Mouse (Mus musculus): ENCODE data around the gene Zhx3. TPM values are rescaled to one million over a fixed set of nuclear protein-coding genes. Genes with fewer than 3 reads are reported as not detected.
A peak's percentile ranks its signal among the peaks of the same experiment; 100 is the strongest.

Zhx3 gene
- polyA plus RNA-seq, 1 experiment from 2014 or later: 17.9 TPM

DNA sequence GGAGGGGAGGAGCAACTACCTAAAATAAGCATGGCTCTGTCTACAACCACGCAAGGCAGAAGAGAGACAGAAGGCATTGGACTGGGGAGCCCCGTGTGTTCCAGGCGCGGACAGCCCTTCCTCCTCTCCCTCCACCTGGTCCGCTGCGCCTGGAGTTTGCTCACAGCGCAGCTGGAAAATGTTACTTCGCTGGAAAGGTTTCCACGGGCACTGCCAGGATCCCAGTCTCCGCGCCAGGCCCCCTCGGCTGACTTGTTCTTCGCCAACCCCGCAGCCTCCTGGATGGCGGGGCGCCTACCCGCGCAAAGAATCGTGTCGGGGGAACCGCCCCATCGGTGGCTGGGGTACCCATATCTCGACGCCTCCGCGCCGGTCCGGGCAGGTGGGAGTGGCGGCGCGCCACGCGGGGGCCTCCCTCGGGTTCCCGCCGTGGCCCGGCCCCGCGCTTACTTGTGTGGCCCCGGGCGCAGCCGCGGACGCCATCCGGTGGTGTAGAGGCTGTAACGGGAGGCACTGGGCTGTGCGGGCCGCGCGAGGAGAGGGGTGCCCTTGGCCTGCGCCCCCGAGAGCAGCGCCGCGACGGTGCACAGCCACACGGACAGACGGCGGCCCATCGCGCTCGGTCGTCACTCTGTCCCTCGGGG, 38.9 kb upstream of the Zhx3 start:
- 2% methylated on average over 63 of the region's 64 CpGs for WGBS
- Histone ChIP-seq H3K4me1 (replicated peaks; ENCODE audit: control insufficient read depth, insufficient read depth, low read length) (peaks cover 7% of the 10 kb centered on the region; the same call in 1 of the 2 replicates), H3K9me3 (ENCODE audit: control insufficient read depth, low read length) (no peaks in the 10 kb centered on the region), H3K9ac (peak overlapping the region; percentile 45), H3K4me3 (replicated peaks; ENCODE audit: low read length) (peak overlapping the region; percentile 46), H3K27me3 (ENCODE audit: control insufficient read depth, insufficient read depth, low read length) (peaks cover 51% of the 10 kb centered on the region), H3K27ac (no peak overlapping the region), H3K36me3 (replicated peaks; ENCODE audit: control insufficient read depth, insufficient read depth) (no peaks in the 10 kb centered on the region), H3K4me2 (replicated peaks) (peak overlapping the region; percentile 73)
- peak; percentile 10; the same call in 1 of the 2 replicates for ATAC-seq (ENCODE audit: low FRiP score)
- DNase-seq (ENCODE audit: low spot score): no peak

DNA sequence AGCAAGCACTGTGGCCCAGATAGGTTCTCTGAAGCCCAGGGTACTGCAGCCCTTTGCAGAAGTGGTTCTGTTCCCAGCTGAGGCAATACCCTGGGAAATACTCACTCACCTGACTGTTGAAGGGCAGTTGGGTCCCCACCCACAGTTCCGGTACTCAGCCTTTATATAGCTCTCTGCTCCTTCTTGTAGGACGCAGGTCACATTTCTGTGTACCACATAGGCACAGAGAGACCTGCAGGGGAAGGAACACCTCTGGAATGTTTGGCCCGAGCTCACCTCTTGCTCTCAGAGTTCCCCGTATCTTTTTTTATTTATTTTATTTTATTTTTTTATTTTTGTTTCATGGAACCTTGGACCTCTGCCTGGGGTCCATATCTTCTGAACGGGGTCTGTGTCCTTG, 37.8 kb upstream of the Zhx3 start:
- no peak overlapping the region for H3K4me3 ChIP-seq (replicated peaks; ENCODE audit: low read length)
- no peak overlapping the region for H3K9ac ChIP-seq

DNA sequence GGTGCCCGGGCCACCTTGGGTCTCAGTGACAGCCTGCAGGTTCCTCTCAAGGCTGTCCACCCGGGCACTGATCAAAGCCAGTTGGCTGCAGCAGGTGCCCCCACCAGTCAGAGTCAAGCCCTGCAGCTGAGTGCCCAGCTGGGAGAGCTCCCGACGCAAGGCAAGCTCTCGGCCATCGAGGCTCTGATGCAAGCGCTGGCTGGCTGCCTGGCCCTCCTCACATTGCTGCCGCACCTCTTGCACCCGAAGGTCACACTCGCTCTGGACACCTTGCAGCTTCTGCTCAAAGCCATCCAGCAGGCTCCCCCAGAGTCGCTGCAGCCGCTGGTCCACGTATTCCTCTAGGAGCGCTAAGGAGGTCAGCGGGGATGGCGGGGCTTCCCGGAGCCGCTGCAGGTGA, 35.8 kb upstream of the Zhx3 start:
- ATAC-seq (ENCODE audit: low FRiP score) (no peak), DNase-seq (ENCODE audit: low spot score) (no peak)
- Histone ChIP-seq H3K27me3 (ENCODE audit: control insufficient read depth, insufficient read depth, low read length) (peaks cover 40% of the 10 kb centered on the region), H3K4me3 (replicated peaks; ENCODE audit: low read length) (no peak overlapping the region), H3K36me3 (replicated peaks; ENCODE audit: control insufficient read depth, insufficient read depth) (no peaks in the 10 kb centered on the region), H3K9me3 (ENCODE audit: control insufficient read depth, low read length) (no peaks in the 10 kb centered on the region), H3K4me2 (replicated peaks) (no peak overlapping the region), H3K27ac (no peak overlapping the region), H3K4me1 (replicated peaks; ENCODE audit: control insufficient read depth, insufficient read depth, low read length) (peaks cover 4% of the 10 kb centered on the region; the same call in 1 of the 2 replicates), H3K9ac (no peak overlapping the region)
- WGBS: 62% methylated on average over 18 of the region's 18 CpGs

More for the DNA sequence above, 37.8 kb upstream of the Zhx3 start:
- Histone ChIP-seq H3K36me3 (replicated peaks; ENCODE audit: control insufficient read depth, insufficient read depth) (no peaks in the 10 kb centered on the region), H3K27ac (no peak overlapping the region), H3K9me3 (ENCODE audit: control insufficient read depth, low read length) (no peaks in the 10 kb centered on the region), H3K27me3 (ENCODE audit: control insufficient read depth, insufficient read depth, low read length) (peaks cover 51% of the 10 kb centered on the region), H3K4me2 (replicated peaks) (no peak overlapping the region), H3K4me1 (replicated peaks; ENCODE audit: control insufficient read depth, insufficient read depth, low read length) (peaks cover 4% of the 10 kb centered on the region; the same call in 1 of the 2 replicates)
- WGBS: 92% methylated on average over 5 of the region's 5 CpGs
- DNase-seq (ENCODE audit: low spot score) (no peak), ATAC-seq (ENCODE audit: low FRiP score) (no peak)

DNA sequence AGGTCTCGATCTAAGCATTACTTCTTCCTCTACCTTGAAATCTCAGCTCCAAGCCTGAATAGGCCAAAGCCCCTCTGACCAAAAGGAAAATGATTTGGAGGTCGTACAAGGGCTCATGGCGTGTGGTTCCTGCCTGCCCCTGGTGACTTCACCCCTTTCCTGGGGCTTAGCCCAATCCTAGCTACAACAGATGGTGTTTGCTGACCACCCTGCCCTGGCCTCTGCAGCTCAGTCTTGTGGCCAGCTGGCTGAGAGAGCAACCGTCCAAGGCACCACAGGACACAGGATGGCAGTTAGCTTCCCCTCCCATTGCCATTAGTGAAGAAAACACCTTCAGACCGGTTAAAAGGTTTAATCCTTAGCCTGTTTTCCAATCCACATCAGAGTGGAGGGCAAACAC, 33.3 kb upstream of the Zhx3 start:
- H3K9ac ChIP-seq: no peak overlapping the region

DNA sequence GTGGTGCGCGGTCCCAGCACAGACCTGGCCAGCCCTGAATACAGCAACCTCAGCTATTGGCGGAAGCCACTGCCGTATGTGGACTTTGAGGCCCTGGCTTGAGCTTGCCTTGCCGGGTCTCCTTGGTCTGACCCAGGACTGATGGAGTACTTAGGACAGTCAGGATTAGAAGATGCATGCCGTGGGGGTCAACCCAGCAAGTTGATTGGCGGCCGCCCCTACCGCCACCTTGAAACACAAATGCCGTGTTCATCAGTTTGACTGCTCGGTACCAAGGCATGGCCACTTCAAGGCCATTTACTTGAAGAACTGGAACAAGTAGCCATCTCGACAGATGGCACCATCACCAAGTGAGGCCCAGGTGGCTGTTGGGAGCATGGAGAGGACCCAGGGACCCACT, 32.5 kb upstream of the Zhx3 start:
- WGBS: 97% methylated on average over 12 of the region's 12 CpGs
- Histone ChIP-seq H3K4me3 (replicated peaks; ENCODE audit: low read length) (no peak overlapping the region), H3K27me3 (ENCODE audit: control insufficient read depth, insufficient read depth, low read length) (peaks cover 9% of the 10 kb centered on the region), H3K9ac (no peak overlapping the region), H3K4me1 (replicated peaks; ENCODE audit: control insufficient read depth, insufficient read depth, low read length) (no peaks in the 10 kb centered on the region), H3K9me3 (ENCODE audit: control insufficient read depth, low read length) (no peaks in the 10 kb centered on the region), H3K27ac (no peak overlapping the region), H3K36me3 (replicated peaks; ENCODE audit: control insufficient read depth, insufficient read depth) (no peaks in the 10 kb centered on the region), H3K4me2 (replicated peaks) (no peak overlapping the region)
- no peak for ATAC-seq (ENCODE audit: low FRiP score)
- DNase-seq (ENCODE audit: low spot score): no peak

More for the DNA sequence above, 33.3 kb upstream of the Zhx3 start:
- no peaks in the 10 kb centered on the region for H3K4me1 ChIP-seq (replicated peaks; ENCODE audit: control insufficient read depth, insufficient read depth, low read length)
- H3K27me3 ChIP-seq (ENCODE audit: control insufficient read depth, insufficient read depth, low read length): peaks cover 17% of the 10 kb centered on the region
- DNase-seq (ENCODE audit: low spot score): no peak
- no peak overlapping the region for H3K4me2 ChIP-seq (replicated peaks)
- H3K27ac ChIP-seq: no peak overlapping the region
- H3K4me3 ChIP-seq (replicated peaks; ENCODE audit: low read length): no peak overlapping the region
- WGBS: 73% methylated on average over 5 of the region's 5 CpGs
- H3K9me3 ChIP-seq (ENCODE audit: control insufficient read depth, low read length): no peaks in the 10 kb centered on the region
- H3K36me3 ChIP-seq (replicated peaks; ENCODE audit: control insufficient read depth, insufficient read depth): no peaks in the 10 kb centered on the region
- no peak for ATAC-seq (ENCODE audit: low FRiP score)

DNA sequence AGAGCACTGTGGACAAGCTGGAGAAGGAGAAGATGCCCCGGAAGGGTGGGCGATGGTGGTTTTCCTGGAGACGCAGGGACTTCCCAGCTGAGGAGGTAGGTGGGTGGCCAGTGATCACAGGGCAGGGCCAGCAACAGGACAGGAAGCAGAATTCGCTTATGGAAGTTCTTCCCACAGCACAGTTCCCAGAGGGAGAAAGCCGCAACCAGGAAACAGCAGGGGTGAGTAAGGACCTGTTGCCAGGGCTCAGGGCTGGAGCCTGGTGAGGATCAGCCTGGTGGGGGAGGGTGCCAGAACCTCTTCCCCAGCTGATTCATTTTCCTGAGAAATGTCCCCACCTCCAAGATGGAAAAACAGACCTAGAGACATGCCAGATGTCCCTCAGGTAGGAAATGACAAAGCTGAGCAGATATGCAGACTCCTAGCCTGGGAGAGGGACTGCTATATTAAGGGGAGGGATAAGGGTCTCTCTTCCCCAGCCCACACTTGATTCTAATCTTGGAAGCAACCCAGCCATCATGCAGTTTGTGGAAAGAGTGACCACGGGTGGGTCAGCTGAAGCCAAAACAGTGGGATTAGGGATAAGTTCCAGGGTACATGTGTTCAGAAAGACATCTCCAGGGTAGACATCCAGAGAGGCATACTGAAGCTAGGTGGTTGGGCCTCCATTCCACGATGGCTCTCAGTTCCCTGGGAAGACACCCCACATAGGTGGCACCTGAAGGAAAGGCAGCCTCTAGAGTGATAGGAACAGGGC, 29.0 kb upstream of the Zhx3 start:
- H3K4me2 ChIP-seq (replicated peaks): no peak overlapping the region
- no peak overlapping the region for H3K27ac ChIP-seq
- no peak for ATAC-seq (ENCODE audit: low FRiP score)
- DNase-seq (ENCODE audit: low spot score): no peak
- H3K36me3 ChIP-seq (replicated peaks; ENCODE audit: control insufficient read depth, insufficient read depth): no peaks in the 10 kb centered on the region
- H3K9me3 ChIP-seq (ENCODE audit: control insufficient read depth, low read length): no peaks in the 10 kb centered on the region
- no peak overlapping the region for H3K4me3 ChIP-seq (replicated peaks; ENCODE audit: low read length)
- H3K27me3 ChIP-seq (ENCODE audit: control insufficient read depth, insufficient read depth, low read length): no peaks in the 10 kb centered on the region
- H3K4me1 ChIP-seq (replicated peaks; ENCODE audit: control insufficient read depth, insufficient read depth, low read length): no peaks in the 10 kb centered on the region
- 87% methylated on average over 7 of the region's 7 CpGs for WGBS
- no peak overlapping the region for H3K9ac ChIP-seq

DNA sequence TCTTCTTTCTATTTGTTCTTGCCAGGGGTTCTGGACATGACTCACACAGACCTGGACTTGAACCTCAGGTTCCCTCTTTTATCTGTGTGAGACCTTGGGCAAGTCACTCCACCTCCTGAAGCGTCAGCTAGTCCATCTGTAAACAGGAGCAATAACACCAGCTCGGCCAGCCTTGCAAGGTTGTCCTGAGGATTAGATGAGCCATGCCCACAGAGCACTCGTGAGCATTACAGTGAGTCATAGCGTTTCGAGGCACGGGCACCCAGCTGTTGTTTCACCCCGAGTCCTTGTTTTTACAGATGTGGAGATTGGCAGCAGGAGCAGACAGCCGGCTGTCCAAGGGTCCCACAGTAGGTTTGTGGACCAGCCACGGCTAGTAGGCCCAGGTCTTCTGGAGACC, 18.9 kb upstream of the Zhx3 start:
- ATAC-seq (ENCODE audit: low FRiP score): no peak
- peaks cover 12% of the 10 kb centered on the region for H3K27me3 ChIP-seq (ENCODE audit: control insufficient read depth, insufficient read depth, low read length)

DNA sequence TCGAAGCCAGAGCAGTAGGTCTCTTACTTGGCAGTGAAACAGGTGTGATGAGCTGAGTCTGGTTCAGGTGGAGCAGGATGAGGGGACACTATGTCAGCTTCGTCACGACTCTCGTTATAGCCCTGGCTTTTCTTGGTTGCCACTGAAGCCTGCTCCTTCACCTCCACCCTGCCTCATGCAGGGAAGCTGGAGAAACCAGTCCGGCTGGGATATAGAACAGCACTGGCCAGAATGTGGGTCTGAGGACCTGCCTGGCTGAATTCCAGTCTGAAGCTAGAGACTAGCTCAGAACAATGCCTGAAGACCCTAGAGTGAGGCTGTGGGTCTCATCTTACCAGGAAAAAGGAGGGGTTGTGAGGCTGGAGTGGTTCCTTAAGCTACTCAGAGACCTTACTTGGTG, 18.2 kb upstream of the Zhx3 start:
- 85% methylated on average over 5 of the region's 5 CpGs for WGBS
- H3K9ac ChIP-seq: no peak overlapping the region
- no peak overlapping the region for H3K4me2 ChIP-seq (replicated peaks)
- 0 out of 2 replicates have a peak, but pooled peaks cover 6% of the 10 kb centered on the region for H3K4me1 ChIP-seq (replicated peaks; ENCODE audit: control insufficient read depth, insufficient read depth, low read length)
- ATAC-seq (ENCODE audit: low FRiP score) (no peak), DNase-seq (ENCODE audit: low spot score) (no peak)
- peaks cover 12% of the 10 kb centered on the region for H3K27me3 ChIP-seq (ENCODE audit: control insufficient read depth, insufficient read depth, low read length)
- no peaks in the 10 kb centered on the region for H3K36me3 ChIP-seq (replicated peaks; ENCODE audit: control insufficient read depth, insufficient read depth)
- no peak overlapping the region for H3K27ac ChIP-seq
- no peaks in the 10 kb centered on the region for H3K9me3 ChIP-seq (ENCODE audit: control insufficient read depth, low read length)
- H3K4me3 ChIP-seq (replicated peaks; ENCODE audit: low read length): no peak overlapping the region

More for the DNA sequence above, 18.9 kb upstream of the Zhx3 start:
- H3K9me3 ChIP-seq (ENCODE audit: control insufficient read depth, low read length): no peaks in the 10 kb centered on the region
- no peak overlapping the region for H3K4me3 ChIP-seq (replicated peaks; ENCODE audit: low read length)
- H3K36me3 ChIP-seq (replicated peaks; ENCODE audit: control insufficient read depth, insufficient read depth): no peaks in the 10 kb centered on the region
- H3K4me1 ChIP-seq (replicated peaks; ENCODE audit: control insufficient read depth, insufficient read depth, low read length): 0 out of 2 replicates have a peak, but pooled peaks cover 6% of the 10 kb centered on the region
- H3K4me2 ChIP-seq (replicated peaks): no peak overlapping the region
- H3K9ac ChIP-seq: no peak overlapping the region
- no peak for DNase-seq (ENCODE audit: low spot score)
- no peak overlapping the region for H3K27ac ChIP-seq
- WGBS: 87% methylated on average over 9 of the region's 9 CpGs

DNA sequence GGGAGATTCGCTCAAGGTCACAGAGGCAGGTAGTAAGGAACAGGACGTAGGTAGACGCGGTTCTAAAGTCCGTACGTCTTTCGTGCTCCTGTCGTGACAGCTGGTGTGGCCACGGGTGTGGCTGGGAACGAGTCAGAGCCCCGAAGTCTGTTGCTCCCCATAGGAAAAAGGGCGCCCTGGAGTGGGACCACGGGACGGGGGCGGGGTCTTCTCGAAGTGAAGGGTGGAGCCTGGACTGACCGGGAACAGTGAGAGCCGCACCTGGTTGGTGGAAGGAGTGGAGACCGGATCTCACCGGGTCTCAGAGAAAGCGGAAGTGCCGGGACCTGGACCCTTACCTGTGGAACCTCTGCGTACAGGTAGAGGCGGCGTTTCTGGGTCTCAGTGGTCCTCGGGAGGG, 15.1 kb upstream of the Zhx3 start:
- Histone ChIP-seq H3K9ac (peak overlapping the region; percentile 46), H3K4me3 (replicated peaks; ENCODE audit: low read length) (peak overlapping the region; percentile 36), H3K4me1 (replicated peaks; ENCODE audit: control insufficient read depth, insufficient read depth, low read length) (0 out of 2 replicates have a peak, but pooled peaks cover 6% of the 10 kb centered on the region), H3K27ac (no peak overlapping the region), H3K36me3 (replicated peaks; ENCODE audit: control insufficient read depth, insufficient read depth) (no peaks in the 10 kb centered on the region), H3K9me3 (ENCODE audit: control insufficient read depth, low read length) (no peaks in the 10 kb centered on the region), H3K4me2 (replicated peaks) (peak overlapping the region; percentile 72), H3K27me3 (ENCODE audit: control insufficient read depth, insufficient read depth, low read length) (peaks cover 12% of the 10 kb centered on the region)
- no peak for DNase-seq (ENCODE audit: low spot score)
- ATAC-seq (ENCODE audit: low FRiP score): peak; percentile 49; the same call in 1 of the 2 replicates
- under 1% methylated on average over 26 of the region's 26 CpGs for WGBS

All from hindbrain, embryonic 14.5 days (tissue).